Comparison of ENCODE assay signal across 8 mouse cellular contexts in genomic region chr4:137929341-137930016, GRCm38 (mm10).
DNase-seq lines count a peak whose midpoint lies in the region; ATAC-seq and TF ChIP-seq lines count a peak whose summit lies in the region.

No protein-coding gene starts in this region.

- peaks cover 26% of the 10 kb centered on the region; the same call in 1 of the 2 replicates for H3K27me3 ChIP-seq in lung, embryonic 14.5 days (ENCODE audit: insufficient read depth, low read length)
- no peaks in the 10 kb centered on the region for H3K27me3 ChIP-seq in kidney, postnatal 0 days (ENCODE audit: insufficient read depth, low read length)
- no peaks in the 10 kb centered on the region for H3K27me3 ChIP-seq in small intestine, adult 2 months (ENCODE audit: control insufficient read depth, insufficient read depth, low read length)

- H3K4me1 ChIP-seq in lung, embryonic 14.5 days (ENCODE audit: insufficient read depth): peaks cover 33% of the 10 kb centered on the region
- H3K4me1 ChIP-seq in embryonic fibroblast, embryonic 13.5 days (ENCODE audit: control insufficient read depth, insufficient read depth, low read length): peaks cover 24% of the 10 kb centered on the region
- peaks cover 19% of the 10 kb centered on the region for H3K4me1 ChIP-seq in kidney, postnatal 0 days (replicated peaks; ENCODE audit: insufficient read depth, low read length)
- peaks cover 15% of the 10 kb centered on the region for H3K4me1 ChIP-seq in small intestine, adult 2 months (ENCODE audit: control insufficient read depth, insufficient read depth, insufficient read length, low read length)

- no peak overlapping the region for H3K4me3 ChIP-seq in lung, embryonic 14.5 days (ENCODE audit: low read depth, low read length)
- H3K4me3 ChIP-seq in embryonic fibroblast, embryonic 13.5 days (ENCODE audit: insufficient read depth, low read length): no peak overlapping the region
- no peak overlapping the region for H3K4me3 ChIP-seq in kidney, postnatal 0 days (replicated peaks; ENCODE audit: low read depth, low read length)
- H3K4me3 ChIP-seq in small intestine, adult 2 months (ENCODE audit: low read depth, low read length): no peak overlapping the region

- H3K36me3 ChIP-seq in lung, embryonic 14.5 days (ENCODE audit: insufficient read depth): peaks cover 16% of the 10 kb centered on the region
- H3K36me3 ChIP-seq in kidney, postnatal 0 days (ENCODE audit: insufficient read depth, low read length): no peaks in the 10 kb centered on the region
- peaks cover 31% of the 10 kb centered on the region for H3K36me3 ChIP-seq in small intestine, adult 2 months (ENCODE audit: control insufficient read depth, insufficient read depth, low read length)

- no peak overlapping the region for H3K9ac ChIP-seq in lung, embryonic 14.5 days
- H3K9ac ChIP-seq in kidney, postnatal 0 days (ENCODE audit: low read depth, low read length): no peak overlapping the region

- H3K4me2 ChIP-seq in lung, embryonic 14.5 days: no peak overlapping the region
- no peak overlapping the region for H3K4me2 ChIP-seq in kidney, postnatal 0 days (ENCODE audit: low read length)

- no peaks in the 10 kb centered on the region for H3K9me3 ChIP-seq in lung, embryonic 14.5 days (ENCODE audit: low read depth, low read length)
- no peaks in the 10 kb centered on the region for H3K9me3 ChIP-seq in kidney, postnatal 0 days (replicated peaks; ENCODE audit: low read length)

- no peak for TF ChIP-seq CTCF in lung, embryonic 14.5 days (IDR thresholded peaks at IDR 0.05; ENCODE audit: low read depth)
- no peak for TF ChIP-seq CTCF in embryonic fibroblast, embryonic 13.5 days (IDR thresholded peaks at IDR 0.05; ENCODE audit: borderline replicate concordance, insufficient read depth, low read length)
- no peak for TF ChIP-seq CTCF in kidney, postnatal 0 days (IDR thresholded peaks at IDR 0.05; ENCODE audit: low read depth)
- no peak for TF ChIP-seq CTCF in small intestine, adult 2 months (IDR thresholded peaks at IDR 0.05; ENCODE audit: extremely low read depth, insufficient read length, insufficient replicate concordance, low read depth, low read length)

- peak overlapping the region; percentile 89; the same call in 1 of the 2 replicates for H3K27ac ChIP-seq in lung, embryonic 14.5 days (ENCODE audit: low read depth)
- peak overlapping the region; percentile 86 for H3K27ac ChIP-seq in embryonic fibroblast, embryonic 13.5 days (ENCODE audit: insufficient read depth, low read length)
- H3K27ac ChIP-seq in kidney, postnatal 0 days: peak overlapping the region; percentile 81; the same call in 1 of the 2 replicates
- H3K27ac ChIP-seq in small intestine, adult 2 months (ENCODE audit: insufficient read depth, low read depth, low read length): peak overlapping the region; percentile 8; the same call in 1 of the 2 replicates

- 41% methylated on average over 15 of the region's 15 CpGs for WGBS in lung, embryonic 14.5 days
- WGBS in kidney, postnatal 0 days: 50% methylated on average over 15 of the region's 15 CpGs
- 77% methylated on average over 15 of the region's 15 CpGs for WGBS in small intestine, adult 2 months

- peak; percentile 47 for DNase-seq in lung, embryonic 14.5 days
- DNase-seq in lung, postnatal 36 days: no peak
- no peak for DNase-seq in kidney, postnatal 0 days (ENCODE audit: low spot score)
- DNase-seq in right cerebral cortex, postnatal 4 days: no peak
- no peak for DNase-seq in adrenal gland, adult 2 months
- DNase-seq in T-cell, adult 2 months (ENCODE audit: low spot score): no peak

- TF ChIP-seq POLR2A in embryonic fibroblast, embryonic 13.5 days (IDR thresholded peaks at IDR 0.05; ENCODE audit: low read depth, low read length): no peak
- no peak for TF ChIP-seq POLR2A in small intestine, adult 2 months (IDR thresholded peaks at IDR 0.05; ENCODE audit: low read depth, low read length)

- ATAC-seq in lung, embryonic 14.5 days (ENCODE audit: insufficient read depth): no peak
- ATAC-seq in kidney, postnatal 0 days (replicated peaks; ENCODE audit: low FRiP score, low read depth): 0 out of 2 replicates have a peak, but pooled peaks have one; percentile 22

Comparison
In these comparisons a context has a peak if more than half of its experiments do, and no peak if none do; other contexts are left out.
1. H3K27ac ChIP-seq: peak in every context shown above with its lines; median percentile 89 in lung, embryonic 14.5 days; 86 in embryonic fibroblast, embryonic 13.5 days; 81 in kidney, postnatal 0 days; 8 in small intestine, adult 2 months.